Mouse (Mus musculus) cerebellum, adult 2 months (tissue): ENCODE measurements at regions not wholly inside any gene's neighbourhood (a gene's known extent, or its start where the extent isn't known, plus 50 kb on each side); places are given as distances from the start of the nearest gene placed in this dataset.

Source experiments
- DNase-seq, 2 experiments: peaks; one replicate each; pipeline ENCODE4 v3.0.0; 2021
- H3K27ac ChIP-seq: fragments of 200-500 bp; 2 replicates; pipeline ENCODE4 v1.5.1; 2012; ENCODE audit warnings: low read length, control low read depth, inconsistent platforms; ENCODE audit not compliant: insufficient read depth
- H3K27me3 ChIP-seq: fragments of 200-500 bp; 2 replicates; pipeline ENCODE4 v1.6.1; 2012; ENCODE audit warnings: inconsistent platforms, mild to moderate bottlenecking, low read length, moderate library complexity; ENCODE audit not compliant: control insufficient read depth, insufficient read depth
- H3K4me1 ChIP-seq: fragments of 200-500 bp; 2 replicates; pipeline ENCODE4 v1.6.1; 2011; ENCODE audit warnings: low read length; ENCODE audit not compliant: control insufficient read depth, insufficient read depth
- H3K4me3 ChIP-seq: fragments of 200-500 bp; replicated peaks from 2 replicates; pipeline ENCODE3; 2011; ENCODE audit warnings: mild to moderate bottlenecking, low read depth, low read length, control low read depth; ENCODE audit not compliant: insufficient read depth
- CTCF ChIP-seq: fragments of 200-500 bp; IDR thresholded peaks from 2 replicates; pipeline ENCODE4 v1.5.1; 2011; ENCODE audit warnings: low read depth, mild to moderate bottlenecking, control low read depth, low read length, moderate library complexity, borderline replicate concordance; ENCODE audit not compliant: insufficient read depth
- POLR2A ChIP-seq: fragments of 200-500 bp; IDR thresholded peaks from 2 replicates; pipeline ENCODE4 v1.6.1; 2011; ENCODE audit warnings: low read length, control low read depth, borderline replicate concordance; ENCODE audit not compliant: insufficient read depth
- WGBS: fragments of 180-500 bp; shearing (Covaris S2); methylation state at CpG from one replicate; pipeline ENCODE4 v1.1.7; 2018; 5-methylcytosine and 5-hydroxymethylcytosine counted together

DNA sequence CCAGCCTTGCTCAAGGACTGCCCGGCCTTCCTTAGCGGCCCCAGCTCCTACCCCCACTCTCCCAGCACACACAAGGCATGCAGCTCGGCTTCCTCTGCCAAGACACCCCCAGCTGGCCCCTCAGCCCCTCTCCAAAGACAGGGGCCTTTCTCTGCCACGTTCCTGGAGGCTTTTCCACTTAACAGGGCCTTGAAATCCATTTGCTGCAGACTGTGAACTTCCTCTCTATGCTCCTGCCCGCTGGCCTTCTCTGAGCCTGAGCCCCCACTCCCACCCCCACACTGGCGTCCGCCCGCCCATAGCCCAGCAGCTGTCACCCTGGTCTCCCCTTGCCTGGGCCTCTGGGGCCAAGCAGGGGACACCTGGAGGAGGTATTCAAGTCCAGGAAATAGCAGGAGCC lies 73.7 kb downstream of the Pja1 start:
- Histone ChIP-seq H3K27me3 (no peaks in the 10 kb centered on the region), H3K4me1 (no peaks in the 10 kb centered on the region), H3K27ac (no peak overlapping the region), H3K4me3 (no peak overlapping the region)
- TF ChIP-seq CTCF (no peak), POLR2A (no peak)
- DNase-seq, result no peak
- WGBS, result 52% methylated on average over 8 of the region's 8 CpGs

- WGBS, result 52% methylated on average over 6 of the region's 6 CpGs
- no peak for TF ChIP-seq POLR2A
Measured at GRCm38 (mm10) chrX:99396180-99396579, 74.9 kb downstream of the Pja1 start.

DNA sequence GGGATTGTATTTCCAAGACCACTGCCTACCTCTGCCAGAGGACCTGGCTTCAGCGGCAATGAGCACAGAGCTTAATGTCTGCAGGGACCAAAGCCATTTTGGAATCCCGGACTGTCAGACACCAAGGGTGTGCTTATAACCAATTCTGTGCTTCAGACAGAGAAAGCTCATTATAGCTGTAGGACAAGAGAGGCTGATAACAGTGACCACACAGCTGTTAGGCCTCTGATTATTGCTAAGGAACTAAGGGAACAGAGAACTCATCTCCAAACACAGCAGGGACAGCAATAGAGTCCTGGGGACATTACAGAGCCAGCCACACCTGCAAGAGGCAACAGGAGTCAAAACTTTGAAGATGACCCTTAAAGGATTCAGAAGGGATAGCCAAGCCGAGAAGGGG lies 76.0 kb downstream of the Pja1 start:
- Histone ChIP-seq H3K4me1 (no peaks in the 10 kb centered on the region), H3K27ac (no peak overlapping the region), H3K4me3 (no peak overlapping the region), H3K27me3 (no peaks in the 10 kb centered on the region)
- no peak for DNase-seq
- WGBS, result 86% methylated on average over 3 of the region's 3 CpGs
- TF ChIP-seq POLR2A, result no peak
- TF ChIP-seq CTCF, result no peak

More at GRCm38 (mm10) chrX:99396180-99396579, 74.9 kb downstream of the Pja1 start:
- DNase-seq, result no peak
- Histone ChIP-seq H3K4me3 (no peak overlapping the region), H3K27ac (no peak overlapping the region), H3K4me1 (no peaks in the 10 kb centered on the region), H3K27me3 (no peaks in the 10 kb centered on the region)

GRCm38 (mm10) chrX:99391628-99392027 lies 79.4 kb downstream of the Pja1 start:
- Histone ChIP-seq H3K27ac (no peak overlapping the region), H3K4me3 (no peak overlapping the region), H3K27me3 (no peaks in the 10 kb centered on the region), H3K4me1 (no peaks in the 10 kb centered on the region)
- TF ChIP-seq CTCF, result no peak
- no peak for TF ChIP-seq POLR2A
- DNase-seq, result no peak
- WGBS, result 68% methylated on average over 6 of the region's 6 CpGs

- 77% methylated on average over 2 of the region's 2 CpGs for WGBS
- H3K4me3 ChIP-seq, result no peak overlapping the region
- no peak overlapping the region for H3K27ac ChIP-seq
- no peak for DNase-seq
- no peaks in the 10 kb centered on the region for H3K27me3 ChIP-seq
- TF ChIP-seq CTCF, result no peak
- no peak for TF ChIP-seq POLR2A
- H3K4me1 ChIP-seq, result no peaks in the 10 kb centered on the region
Measured at GRCm38 (mm10) chrX:99390462-99390838, 80.6 kb downstream of the Pja1 start.

DNA sequence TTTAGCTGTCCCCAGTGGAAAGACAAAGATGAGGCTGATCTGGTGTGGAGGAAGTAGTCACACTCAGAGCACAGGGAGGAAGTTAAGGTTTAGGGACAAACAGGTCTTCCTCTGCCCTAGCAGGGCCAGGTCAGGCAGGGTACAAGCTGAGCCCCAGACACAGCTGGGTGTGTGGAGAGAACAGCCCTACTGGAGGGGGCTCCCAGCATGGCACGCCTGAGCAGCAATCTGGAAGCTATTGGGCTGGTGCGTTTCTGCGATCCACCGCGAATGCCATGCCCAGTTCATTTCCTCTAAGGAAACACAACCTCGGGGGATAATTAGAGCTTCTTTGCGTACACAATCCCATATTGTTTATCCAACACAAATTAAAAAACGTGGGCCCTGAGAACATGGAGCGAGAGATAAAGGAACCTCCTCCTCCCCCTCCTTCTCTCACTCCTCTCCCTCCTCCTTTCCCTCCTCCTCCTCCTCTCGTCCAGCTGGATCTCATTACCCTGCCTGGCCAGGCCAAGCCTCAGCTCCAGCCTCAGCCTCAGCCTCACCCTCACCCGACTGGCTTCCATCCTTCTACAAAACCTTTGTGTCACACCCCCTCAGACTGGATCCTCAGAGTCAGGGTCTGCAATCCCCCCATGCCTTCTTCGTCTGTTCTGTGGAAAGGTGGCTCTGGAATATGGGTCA lies 81.2 kb downstream of the Pja1 start:
- TF ChIP-seq POLR2A, result no peak
- TF ChIP-seq CTCF, result no peak
- DNase-seq, result no peak
- WGBS, result 59% methylated on average over 12 of the region's 12 CpGs
- Histone ChIP-seq H3K27ac (no peak overlapping the region), H3K27me3 (no peaks in the 10 kb centered on the region), H3K4me1 (no peaks in the 10 kb centered on the region), H3K4me3 (no peak overlapping the region)

DNA sequence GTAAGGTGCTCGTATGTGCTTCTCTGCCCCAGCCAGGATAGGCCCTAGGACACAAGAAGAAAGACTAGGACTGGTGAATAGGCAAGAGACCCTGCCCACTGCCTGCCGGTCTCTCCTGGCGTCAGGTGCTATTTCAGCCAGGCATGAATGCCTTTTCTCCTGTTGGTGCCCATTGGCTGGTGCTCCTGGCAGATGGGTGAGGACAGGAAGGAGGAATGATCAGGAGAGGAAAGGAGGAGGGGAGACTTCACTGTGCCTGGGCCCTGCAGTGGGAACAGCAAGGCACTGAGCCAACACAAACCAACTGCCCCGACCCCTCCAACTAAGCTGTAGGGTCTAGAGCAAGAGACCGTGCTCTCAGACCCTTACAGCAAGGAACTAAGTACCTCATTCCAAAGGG lies 100.4 kb downstream of the Pja1 start:
- WGBS, result 37% methylated on average over 5 of the region's 5 CpGs
- H3K27me3 ChIP-seq, result no peaks in the 10 kb centered on the region

DNA sequence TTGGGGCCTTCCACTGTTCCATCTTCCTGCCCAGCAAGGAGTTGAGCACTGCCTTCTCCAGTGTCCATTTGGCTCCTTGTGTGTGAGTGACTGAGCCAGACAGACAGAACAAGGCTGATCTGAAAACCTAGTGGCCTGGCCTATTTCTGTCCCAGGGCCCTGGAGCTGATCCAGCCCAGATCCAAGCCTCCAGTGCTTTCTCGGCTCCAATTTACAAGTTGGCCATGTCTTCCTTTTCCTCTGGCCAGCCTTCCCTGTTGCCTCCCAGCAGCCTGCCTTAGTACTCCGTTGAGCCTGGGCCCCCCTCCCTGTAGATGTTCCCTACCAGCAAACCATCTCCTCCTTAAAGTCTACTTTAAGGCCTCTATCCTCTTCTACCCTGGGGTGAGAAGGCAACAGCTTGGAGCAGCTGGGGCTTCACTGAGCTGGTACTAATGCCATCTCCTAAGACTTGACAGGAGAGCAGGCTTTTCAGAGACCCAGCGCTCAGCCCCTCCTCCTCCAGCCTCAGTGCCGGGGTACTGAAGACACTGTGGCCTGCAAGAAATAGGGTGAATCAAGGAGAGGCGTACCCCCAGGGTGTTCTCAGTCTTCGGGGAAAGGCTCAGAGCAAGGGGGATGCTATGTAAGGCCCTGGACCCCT lies 101.7 kb downstream of the Pja1 start:
- peak; percentile 78 to 86 for DNase-seq
- Histone ChIP-seq H3K4me3 (no peak overlapping the region), H3K4me1 (peaks cover 22% of the 10 kb centered on the region), H3K27me3 (no peaks in the 10 kb centered on the region), H3K27ac (no peak overlapping the region)
- TF ChIP-seq POLR2A (no peak), CTCF (no peak)
- WGBS, result 32% methylated on average over 6 of the region's 6 CpGs

More for the DNA sequence above, 100.4 kb downstream of the Pja1 start:
- Histone ChIP-seq H3K27ac (no peak overlapping the region), H3K4me3 (no peak overlapping the region), H3K4me1 (peaks cover 21% of the 10 kb centered on the region)
- no peak for TF ChIP-seq POLR2A
- no peak for TF ChIP-seq CTCF
- peak; percentile 20 to 26 for DNase-seq
